Mouse (Mus musculus) skeletal muscle tissue, adult 2 months (tissue): Measurements from ENCODE around the gene Ccnjl.

Source experiments
- DNase-seq: peaks from one replicate; pipeline ENCODE4 v3.0.0-alpha.2; 2012; ENCODE audit warnings: low read depth, low spot score

Gene Ccnjl

GRCm38 (mm10) chr11:43528683-43529499, at the start of gene Ccnjl:
Gene Ccnjl, plus strand, starts transcription at chr11:43528784.
- no peak for DNase-seq

DNA sequence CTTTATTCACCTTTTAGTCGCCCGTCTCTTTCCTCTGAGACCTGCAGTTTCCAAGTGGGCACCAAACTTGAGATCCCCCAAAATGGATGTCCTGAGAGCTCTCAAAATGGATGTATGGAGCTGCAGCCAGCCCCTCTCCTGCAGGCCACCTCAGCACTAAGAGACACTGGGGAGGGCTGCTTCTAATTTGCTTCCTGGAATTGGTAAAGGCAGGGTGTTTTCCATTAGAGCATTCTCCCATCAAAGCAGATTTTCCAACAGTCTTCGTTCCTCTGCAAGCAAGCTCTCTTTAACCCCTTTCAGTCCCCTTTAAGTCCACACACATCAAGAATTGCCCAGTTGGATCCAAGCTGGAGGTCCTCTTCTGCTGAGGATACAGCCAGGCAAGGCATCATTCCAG, 49.2 kb upstream of the Ccnjl start:
- no peak for DNase-seq

GRCm38 (mm10) chr11:43480561-43480960, 48.0 kb upstream of the Ccnjl start:
- DNase-seq = no peak

GRCm38 (mm10) chr11:43481672-43482522, 46.7 kb upstream of the Ccnjl start:
- DNase-seq = peak; percentile 64

DNA sequence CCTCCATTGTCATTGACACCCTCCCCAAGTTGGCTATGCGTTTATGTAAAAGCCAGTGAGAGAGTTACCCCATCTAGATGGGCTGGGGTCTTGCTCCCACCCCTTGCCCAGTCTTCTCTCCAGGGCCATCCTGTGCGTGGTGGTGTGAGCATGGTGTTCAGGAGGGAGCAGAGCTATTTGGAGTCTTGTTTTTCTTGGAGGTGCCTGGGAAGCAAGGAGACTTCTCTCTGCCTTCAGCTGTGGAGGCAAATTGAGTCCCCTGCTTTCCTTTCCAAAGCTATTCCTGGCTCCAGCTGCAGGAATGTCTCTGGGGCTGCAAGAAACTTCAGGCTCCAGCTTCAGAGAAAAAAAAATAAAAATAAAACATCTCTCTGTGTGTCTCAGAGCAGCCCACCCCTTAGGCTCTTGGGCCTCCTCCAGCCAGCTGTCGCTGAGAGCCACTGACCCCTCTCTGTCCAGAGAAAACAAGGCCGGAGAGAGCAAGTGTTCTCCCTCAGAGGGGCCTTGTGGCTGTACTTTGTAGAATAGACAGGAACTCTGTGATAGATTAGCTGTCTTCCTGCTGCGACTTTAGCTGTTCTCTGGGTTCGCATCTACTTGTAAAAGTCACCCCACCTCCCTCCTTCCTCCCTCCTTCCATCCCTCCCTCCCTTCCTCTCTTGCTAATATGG, 45.3 kb upstream of the Ccnjl start:
- DNase-seq = peak; percentile 54

- no peak for DNase-seq
Observed at GRCm38 (mm10) chr11:43484057-43484456, 44.5 kb upstream of the Ccnjl start.

GRCm38 (mm10) chr11:43484652-43485051, 43.9 kb upstream of the Ccnjl start:
- DNase-seq = no peak

GRCm38 (mm10) chr11:43485855-43486254, 42.7 kb upstream of the Ccnjl start:
- DNase-seq = no peak

GRCm38 (mm10) chr11:43492663-43493062, 35.9 kb upstream of the Ccnjl start:
- DNase-seq = no peak

- DNase-seq = peak; percentile 50
Observed at GRCm38 (mm10) chr11:43493815-43494409, 34.7 kb upstream of the Ccnjl start.

- DNase-seq = no peak
Observed at GRCm38 (mm10) chr11:43495037-43495436, 33.5 kb upstream of the Ccnjl start.

DNA sequence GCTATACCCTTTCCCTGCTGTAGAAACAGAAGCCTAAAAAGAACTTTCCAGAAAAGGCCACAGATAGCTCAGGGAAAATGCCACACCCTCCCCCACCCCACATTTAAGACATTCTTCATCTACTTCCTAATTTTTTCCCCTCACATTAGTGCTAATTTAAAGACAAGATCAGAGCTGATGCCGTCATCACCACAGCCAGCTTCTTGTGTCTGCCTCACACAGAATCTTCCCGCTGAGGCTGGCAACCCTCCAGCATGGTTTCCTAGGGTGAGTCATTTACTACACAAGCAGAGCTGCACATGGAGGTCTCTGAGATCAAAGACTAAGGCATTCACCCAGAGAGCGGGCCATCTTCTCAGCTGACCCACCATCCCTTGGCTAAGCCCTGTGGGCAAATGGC, 33.1 kb upstream of the Ccnjl start:
- no peak for DNase-seq

GRCm38 (mm10) chr11:43501256-43501655, 27.3 kb upstream of the Ccnjl start:
- no peak for DNase-seq

- DNase-seq = no peak
Observed at GRCm38 (mm10) chr11:43505188-43505587, 23.4 kb upstream of the Ccnjl start.

- no peak for DNase-seq
Observed at GRCm38 (mm10) chr11:43507976-43508375, 20.6 kb upstream of the Ccnjl start.

DNA sequence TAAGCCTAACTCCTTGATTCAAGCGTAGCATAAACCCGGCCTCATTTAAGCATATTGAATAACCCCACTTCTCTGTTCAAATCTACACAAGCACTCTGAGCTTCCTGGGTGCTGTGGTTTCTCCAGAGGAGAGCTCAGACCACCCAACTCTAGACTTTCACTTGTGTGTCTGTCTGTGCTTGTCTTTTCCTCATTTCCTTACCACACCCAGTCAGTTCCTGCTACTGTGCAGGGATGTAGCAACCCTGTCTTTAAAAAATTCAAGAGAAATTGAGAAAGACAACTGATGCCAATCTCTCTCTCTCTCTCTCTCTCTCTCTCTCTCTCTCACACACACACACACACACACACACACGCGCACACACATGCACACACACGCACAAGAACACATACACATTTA, 18.7 kb upstream of the Ccnjl start:
- DNase-seq = no peak

- no peak for DNase-seq
Observed at GRCm38 (mm10) chr11:43512661-43513190, 15.9 kb upstream of the Ccnjl start.

- no peak for DNase-seq
Observed at GRCm38 (mm10) chr11:43516344-43517021, 12.1 kb upstream of the Ccnjl start.

DNA sequence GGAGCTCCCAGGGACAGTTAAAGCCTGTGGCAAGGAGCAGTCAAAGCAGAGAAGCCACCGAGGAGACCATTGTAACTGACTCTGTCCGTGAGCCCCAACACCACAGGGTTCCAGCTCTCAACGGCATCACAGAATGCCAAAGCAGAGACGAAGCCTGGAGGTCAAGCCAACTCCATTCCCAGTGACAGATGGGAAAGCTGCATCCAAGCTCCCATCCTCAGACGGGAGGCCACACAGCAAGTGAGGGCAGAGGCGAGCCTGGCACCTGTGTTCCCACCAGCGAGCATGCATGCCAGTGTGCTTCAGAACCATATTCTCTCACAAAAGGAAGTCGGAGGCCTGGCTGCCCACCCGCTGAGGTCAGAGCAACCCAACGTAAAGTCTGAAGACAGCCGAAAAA, 10.9 kb upstream of the Ccnjl start:
- DNase-seq = no peak

GRCm38 (mm10) chr11:43518086-43518485, 10.5 kb upstream of the Ccnjl start:
- DNase-seq = no peak

- peak; percentile 50 for DNase-seq
Observed at GRCm38 (mm10) chr11:43518821-43519220, 9.8 kb upstream of the Ccnjl start.
